Mouse (Mus musculus) monocyte, adult 5-6 weeks (primary cell): Measurements from ENCODE around the gene Gm49661. TPM values are rescaled to one million over a fixed set of nuclear protein-coding genes. Genes with fewer than 3 reads are reported as not detected.

Experiments used
- total RNA-seq: library from RNA; stranded (forward); fragments of 200-1000, 200-491, 200-594 nt; gene quantifications from 3 replicates; pipeline ENCODE4 v1.2.3, GENCODE M21; 2017

Gene Gm49661
- total RNA-seq, 1 experiment from 2014 or later = not detected

Other genes with a start within 250 kb of the Gm49661 start
- gene G430095P16Rik, start 246.4 kb downstream of the Gm49661 start, total RNA-seq = 6.4 to 8.9 TPM (median 8.2 TPM) in 3 replicates
- 8.1 to 16.7 TPM (median 9.9 TPM) in 3 replicates for gene Nfix, start 169.1 kb downstream of the Gm49661 start, total RNA-seq
- 3.6 to 4.0 TPM (median 3.8 TPM) in 3 replicates for gene Dand5, start 146.6 kb downstream of the Gm49661 start, total RNA-seq
- 10.0 to 12.8 TPM (median 11.2 TPM) in 3 replicates for gene Gadd45gip1, start 137.9 kb downstream of the Gm49661 start, total RNA-seq
- gene Rad23a, start 128.8 kb downstream of the Gm49661 start, total RNA-seq = 31.6 to 37.2 TPM (median 34.2 TPM) in 3 replicates
- gene Calr, start 122.5 kb downstream of the Gm49661 start, total RNA-seq = 1,036 to 1,300 TPM (median 1,079 TPM) in 3 replicates
- 32.5 to 56.1 TPM (median 35.3 TPM) in 3 replicates for gene Farsa, start 112.4 kb downstream of the Gm49661 start, total RNA-seq
- 2.9 to 13.7 TPM (median 7.4 TPM) in 3 replicates for gene Syce2, start 97.3 kb downstream of the Gm49661 start, total RNA-seq
- gene Gcdh, start 75.5 kb downstream of the Gm49661 start, total RNA-seq = 16.8 to 25.3 TPM (median 18.7 TPM) in 3 replicates
- not detected in 3 replicates for gene Klf1, start 67.5 kb downstream of the Gm49661 start, total RNA-seq
- gene Dnase2a, start 60.9 kb downstream of the Gm49661 start, total RNA-seq = 24.4 to 37.4 TPM (median 29.6 TPM) in 3 replicates
- 0.11 TPM in 1 of 3 replicates, not detected in the others for gene Mast1, start 32.1 kb downstream of the Gm49661 start, total RNA-seq
- not detected in 3 replicates for gene Rtbdn, start 22.4 kb downstream of the Gm49661 start, total RNA-seq
- gene Prdx2, start 154 bp upstream of the Gm49661 start, total RNA-seq = 153 to 207 TPM (median 196 TPM) in 3 replicates
- 43.9 to 58.8 TPM (median 58.1 TPM) in 3 replicates for gene Rnaseh2a, start 334 bp upstream of the Gm49661 start, total RNA-seq
- gene Junb, start 9.3 kb upstream of the Gm49661 start, total RNA-seq = 405 to 735 TPM (median 444 TPM) in 3 replicates
- 4.2 to 8.7 TPM (median 4.5 TPM) in 3 replicates for gene Hook2, start 21.2 kb upstream of the Gm49661 start, total RNA-seq
- not detected in 3 replicates for gene Best2, start 45.1 kb upstream of the Gm49661 start, total RNA-seq
- gene Asna1, start 55.8 kb upstream of the Gm49661 start, total RNA-seq = 24.0 to 47.3 TPM (median 36.2 TPM) in 3 replicates
- 260 to 294 TPM (median 276 TPM) in 3 replicates for gene Trir, start 57.4 kb upstream of the Gm49661 start, total RNA-seq
- gene Tnpo2, start 67.5 kb upstream of the Gm49661 start, total RNA-seq = 12.0 to 27.9 TPM (median 18.3 TPM) in 3 replicates
- 2.6 to 3.6 TPM (median 3.0 TPM) in 3 replicates for gene Fbxw9, start 90.6 kb upstream of the Gm49661 start, total RNA-seq
- not detected in 3 replicates for gene Gm5741, start 98.5 kb upstream of the Gm49661 start, total RNA-seq
- 35.9 to 75.4 TPM (median 50.0 TPM) in 3 replicates for gene Dhps, start 102.3 kb upstream of the Gm49661 start, total RNA-seq
- 22.4 to 29.9 TPM (median 24.3 TPM) in 3 replicates for gene Wdr83os, start 111.3 kb upstream of the Gm49661 start, total RNA-seq
- gene Wdr83, start 111.9 kb upstream of the Gm49661 start, total RNA-seq = 8.9 to 13.6 TPM (median 13.4 TPM) in 3 replicates
- 116 to 188 TPM (median 183 TPM) in 3 replicates for gene Man2b1, start 113.8 kb upstream of the Gm49661 start, total RNA-seq
- gene Zfp791, start 153.7 kb upstream of the Gm49661 start, total RNA-seq = not detected in 3 replicates
- gene Cks1brt, start 182.5 kb upstream of the Gm49661 start, total RNA-seq = not detected in 3 replicates